Mouse (Mus musculus) cortical plate, adult 2 months (tissue): ENCODE data around the gene Tmem94. TPM values are rescaled to one million over a fixed set of nuclear protein-coding genes. Genes with fewer than 3 reads are reported as not detected.

Experiments
- H3K27ac ChIP-seq: fragments of 200-500 bp; 2 replicates; pipeline ENCODE4 v1.5.1; 2012; ENCODE audit warnings: low read length, control low read depth, inconsistent platforms; ENCODE audit not compliant: insufficient read depth
- H3K4me1 ChIP-seq: fragments of 200-500 bp; 2 replicates; pipeline ENCODE4 v1.6.1; 2011; ENCODE audit warnings: low read length; ENCODE audit not compliant: control insufficient read depth, insufficient read depth
- H3K4me3 ChIP-seq: fragments of 200-500 bp; 2 replicates; pipeline ENCODE4 v1.5.1; 2011; ENCODE audit warnings: mild to moderate bottlenecking, low read length, control low read depth; ENCODE audit not compliant: insufficient read depth
- CTCF ChIP-seq: fragments of 200-500 bp; IDR thresholded peaks from 2 replicates; pipeline ENCODE4 v1.5.1; 2011; ENCODE audit warnings: mild to moderate bottlenecking, control low read depth, low read length; ENCODE audit not compliant: insufficient read depth; ENCODE audit errors: extremely low read depth
- POLR2A ChIP-seq: fragments of 200-500 bp; IDR thresholded peaks from 2 replicates; pipeline ENCODE4 v1.6.1; 2011; ENCODE audit warnings: mild to moderate bottlenecking, low read length, control low read depth; ENCODE audit not compliant: insufficient read depth; ENCODE audit errors: extremely low read depth
- polyA plus RNA-seq: library from polyadenylated mRNA; depleted of rRNA; stranded (reverse); fragments of >200 nt; gene quantifications from 2 replicates; pipeline ENCODE4 v1.2.3, GENCODE M21; 2012

Gene Tmem94
- polyA plus RNA-seq, 1 experiment: 44.8 TPM

- TF ChIP-seq CTCF (peak; percentile 88), POLR2A (peak; percentile 54; the same call in 1 of the 2 replicates)
These were observed 48.5 kb downstream of the Tmem94 start, which contains the start of gene Caskin2 for GRCm38 (mm10) chr11:115813507-115814296. Gene Caskin2 (minus strand): TSS chr11:115813639.

GRCm38 (mm10) chr11:115814605-115815450 lies 49.6 kb downstream of the Tmem94 start, which contains the start of gene Tsen54:
Gene Tsen54 (plus strand): TSS chr11:115814724.
- Histone ChIP-seq H3K27ac (no peak within 1 kb of the TSS), H3K4me3 (peak within 1 kb of the TSS; percentile 52), H3K4me1 (peaks cover 4% of the 10 kb centered on the region; the same call in 1 of the 2 replicates)
- TF ChIP-seq CTCF (no peak), POLR2A (peak; percentile 49; the same call in 1 of the 2 replicates)

More at GRCm38 (mm10) chr11:115813507-115814296, 48.5 kb downstream of the Tmem94 start, which contains the start of gene Caskin2:
- Histone ChIP-seq H3K4me3 (peak within 1 kb of the TSS; percentile 52), H3K27ac (peak within 1 kb of the TSS; percentile 85), H3K4me1 (peaks cover 4% of the 10 kb centered on the region; the same call in 1 of the 2 replicates)

- Histone ChIP-seq H3K4me3 (no peak overlapping the region), H3K4me1 (peaks cover 4% of the 10 kb centered on the region; the same call in 1 of the 2 replicates), H3K27ac (no peak overlapping the region)
- TF ChIP-seq POLR2A (no peak), CTCF (no peak)
These were observed 52.1 kb downstream of the Tmem94 start for GRCm38 (mm10) chr11:115817331-115817730.

GRCm38 (mm10) chr11:115819915-115820623 lies 54.8 kb downstream of the Tmem94 start:
- H3K27ac ChIP-seq: no peak overlapping the region
- no peak overlapping the region for H3K4me3 ChIP-seq
- TF ChIP-seq CTCF (no peak), POLR2A (no peak)

GRCm38 (mm10) chr11:115821001-115821400 lies 55.8 kb downstream of the Tmem94 start:
- Histone ChIP-seq H3K4me1 (no peaks in the 10 kb centered on the region), H3K4me3 (no peak overlapping the region), H3K27ac (no peak overlapping the region)
- TF ChIP-seq POLR2A (no peak), CTCF (no peak)

More at GRCm38 (mm10) chr11:115819915-115820623, 54.8 kb downstream of the Tmem94 start:
- peaks cover 4% of the 10 kb centered on the region; the same call in 1 of the 2 replicates for H3K4me1 ChIP-seq

- Histone ChIP-seq H3K4me1 (no peaks in the 10 kb centered on the region), H3K27ac (no peak within 1 kb of the TSS), H3K4me3 (peak within 1 kb of the TSS; percentile 49)
- TF ChIP-seq CTCF (no peak), POLR2A (no peak)
These were observed 58.8 kb downstream of the Tmem94 start, which contains the start of gene Llgl2 for GRCm38 (mm10) chr11:115823774-115824740. Gene Llgl2 (plus strand): TSS chr11:115824049.

GRCm38 (mm10) chr11:115824813-115825212 lies 59.6 kb downstream of the Tmem94 start:
- no peak overlapping the region; the same call in 1 of the 2 replicates for H3K4me3 ChIP-seq
- no peaks in the 10 kb centered on the region for H3K4me1 ChIP-seq
- H3K27ac ChIP-seq: no peak overlapping the region
- TF ChIP-seq CTCF: no peak
- TF ChIP-seq POLR2A: no peak

- no peak for TF ChIP-seq CTCF
- TF ChIP-seq POLR2A: no peak
- H3K4me3 ChIP-seq: no peak overlapping the region
- no peaks in the 10 kb centered on the region for H3K4me1 ChIP-seq
- H3K27ac ChIP-seq: no peak overlapping the region
These were observed 61.3 kb downstream of the Tmem94 start for GRCm38 (mm10) chr11:115826487-115826886.
